Mouse (Mus musculus) liver, adult 2 months (tissue): ENCODE results near the gene Arhgap30. TPM values are rescaled to one million over a fixed set of nuclear protein-coding genes. Genes with fewer than 3 reads are reported as not detected.
A peak's percentile ranks its signal among the peaks of the same experiment; 100 is the strongest.

Source experiments
- DNase-seq: peaks from one replicate; pipeline ENCODE4 v3.0.0-alpha.2; 2011; ENCODE audit warnings: low read depth, low spot score; ENCODE audit errors: extremely low read depth
- H3K27ac ChIP-seq: fragments of 200-500 bp; replicated peaks from 2 replicates; pipeline ENCODE4 v1.5.1; 2012; ENCODE audit warnings: low read depth, mild to moderate bottlenecking, control low read depth, inconsistent platforms, low read length; ENCODE audit not compliant: insufficient read depth
- H3K27me3 ChIP-seq: fragments of 200-500 bp; 2 replicates; pipeline ENCODE4 v1.6.1; 2012; ENCODE audit warnings: mild to moderate bottlenecking, moderate library complexity, low read length, inconsistent platforms; ENCODE audit not compliant: control insufficient read depth, insufficient read depth
- H3K36me3 ChIP-seq: fragments of 200-500 bp; 2 replicates; pipeline ENCODE4 v1.6.1; 2012; ENCODE audit warnings: low read length, inconsistent platforms; ENCODE audit not compliant: control insufficient read depth, insufficient read depth
- H3K4me1 ChIP-seq: fragments of 200-500 bp; 2 replicates; pipeline ENCODE4 v1.6.1; 2011; ENCODE audit warnings: low read length; ENCODE audit not compliant: control insufficient read depth, insufficient read depth
- H3K4me3 ChIP-seq: fragments of 200-500 bp; 2 replicates; pipeline ENCODE4 v1.5.1; 2011; ENCODE audit warnings: low read depth, mild to moderate bottlenecking, control low read depth, low read length, moderate library complexity; ENCODE audit not compliant: insufficient read depth
- H3K79me2 ChIP-seq: fragments of 200-500 bp; 2 replicates; pipeline ENCODE4 v1.6.1; 2012; ENCODE audit warnings: inconsistent platforms, mild to moderate bottlenecking, low read length, moderate library complexity; ENCODE audit not compliant: control insufficient read depth, insufficient read depth
- H3K9ac ChIP-seq: fragments of 200-500 bp; 2 replicates; pipeline ENCODE4 v1.6.1; 2012; ENCODE audit warnings: low read depth, mild to moderate bottlenecking, control low read depth, inconsistent platforms, low read length
- CTCF ChIP-seq: fragments of 200-500 bp; IDR thresholded peaks from 2 replicates; pipeline ENCODE4 v1.5.1; 2011; ENCODE audit warnings: low read depth, low read length, control low read depth
- POLR2A ChIP-seq: fragments of 200-500 bp; IDR thresholded peaks from 2 replicates; pipeline ENCODE4 v1.6.1; 2011; ENCODE audit warnings: low read length, control low read depth; ENCODE audit not compliant: insufficient read depth; ENCODE audit errors: extremely low read depth
- WGBS: fragments of 180-500 bp; shearing (Covaris S2); methylation state at CpG from one replicate; pipeline ENCODE4 v1.1.7; 2018; 5-methylcytosine and 5-hydroxymethylcytosine counted together
- polyA plus RNA-seq: library from polyadenylated mRNA; depleted of rRNA; stranded (reverse); fragments of >200 nt; gene quantifications from 2 replicates; pipeline ENCODE4 v1.2.3, GENCODE M21; 2012
- total RNA-seq: library from RNA; depleted of rRNA; stranded (reverse); fragments of >200 nt; gene quantifications from 2 replicates; pipeline ENCODE4 v1.2.3, GENCODE M21; 2014

Arhgap30 gene
- total and polyA plus RNA-seq, 2 experiments = 2.0 to 2.4 TPM

- no peak for DNase-seq
- Histone ChIP-seq H3K79me2 (peaks cover 8% of the 10 kb centered on the region; the same call in 1 of the 2 replicates), H3K27ac (no peak overlapping the region), H3K36me3 (peaks cover 17% of the 10 kb centered on the region; the same call in 1 of the 2 replicates), H3K9ac (no peak overlapping the region), H3K4me3 (no peak overlapping the region), H3K27me3 (no peaks in the 10 kb centered on the region), H3K4me1 (peaks cover under 1% of the 10 kb centered on the region; the same call in 1 of the 2 replicates)
- TF ChIP-seq CTCF = no peak
- no peak for TF ChIP-seq POLR2A
- 98% methylated on average over 2 of the region's 2 CpGs for WGBS
Measured at GRCm38 (mm10) chr1:171356814-171357213, 31.9 kb upstream of the Arhgap30 start.

- H3K36me3 ChIP-seq = peaks cover 17% of the 10 kb centered on the region; the same call in 1 of the 2 replicates
- no peaks in the 10 kb centered on the region for H3K4me1 ChIP-seq
- TF ChIP-seq POLR2A = no peak
- no peak for TF ChIP-seq CTCF
- H3K27me3 ChIP-seq = no peaks in the 10 kb centered on the region
- H3K27ac ChIP-seq = no peak overlapping the region
- H3K79me2 ChIP-seq = 0 out of 2 replicates have a peak, but pooled peaks cover 2% of the 10 kb centered on the region
- H3K4me3 ChIP-seq = no peak overlapping the region
- 77% methylated on average over 4 of the region's 4 CpGs for WGBS
- no peak overlapping the region for H3K9ac ChIP-seq
- DNase-seq = no peak
Measured at GRCm38 (mm10) chr1:171358421-171358820, 30.3 kb upstream of the Arhgap30 start.

GRCm38 (mm10) chr1:171360253-171360652 lies 28.5 kb upstream of the Arhgap30 start:
- Histone ChIP-seq H3K4me1 (no peaks in the 10 kb centered on the region), H3K36me3 (peaks cover 17% of the 10 kb centered on the region; the same call in 1 of the 2 replicates), H3K27me3 (no peaks in the 10 kb centered on the region), H3K27ac (no peak overlapping the region), H3K9ac (no peak overlapping the region), H3K4me3 (peak overlapping the region; percentile 16; the same call in 1 of the 2 replicates), H3K79me2 (no peaks in the 10 kb centered on the region)
- WGBS = 63% methylated on average over 26 of the region's 26 CpGs
- DNase-seq = no peak
- TF ChIP-seq CTCF = no peak
- TF ChIP-seq POLR2A = no peak

DNA sequence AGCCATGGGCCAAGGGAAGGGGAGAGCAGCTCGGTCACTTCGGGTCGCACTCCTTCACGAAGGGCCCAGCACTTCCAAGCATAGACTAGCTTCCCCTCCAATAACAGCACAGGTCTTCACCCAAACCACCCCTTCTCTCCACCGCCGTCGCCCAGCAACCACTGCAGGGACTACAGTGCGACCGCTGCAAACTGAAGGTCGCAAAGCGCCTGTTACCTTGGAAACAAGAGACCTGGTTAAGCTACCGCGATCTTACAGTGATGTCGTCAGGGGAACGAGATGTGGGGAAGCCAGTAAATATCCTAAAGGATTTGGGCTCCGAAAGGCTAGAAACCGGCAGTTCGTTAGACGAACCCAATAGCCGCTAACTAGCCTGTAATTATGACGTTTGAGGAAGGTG lies 28.1 kb upstream of the Arhgap30 start, which contains the start of gene Klhdc9:
Gene Klhdc9 (minus strand): TSS at position 143 of the 400 bp plus-strand sequence.
- Histone ChIP-seq H3K4me1 (no peaks in the 10 kb centered on the region), H3K36me3 (peaks cover 17% of the 10 kb centered on the region; the same call in 1 of the 2 replicates), H3K27me3 (no peaks in the 10 kb centered on the region), H3K27ac (no peak within 1 kb of the TSS), H3K79me2 (no peaks in the 10 kb centered on the region), H3K4me3 (peak within 1 kb of the TSS; percentile 16; the same call in 1 of the 2 replicates), H3K9ac (no peak within 1 kb of the TSS)
- no peak for TF ChIP-seq POLR2A
- TF ChIP-seq CTCF = no peak
- DNase-seq = no peak
- WGBS = 41% methylated on average over 21 of the region's 21 CpGs

GRCm38 (mm10) chr1:171361106-171362103 lies 27.3 kb upstream of the Arhgap30 start:
- no peak overlapping the region for H3K4me3 ChIP-seq
- H3K79me2 ChIP-seq = no peaks in the 10 kb centered on the region
- no peak overlapping the region for H3K27ac ChIP-seq
- peaks cover 17% of the 10 kb centered on the region; the same call in 1 of the 2 replicates for H3K36me3 ChIP-seq
- TF ChIP-seq POLR2A (no peak), CTCF (peak; percentile 67)
- H3K9ac ChIP-seq = no peak overlapping the region
- no peaks in the 10 kb centered on the region for H3K27me3 ChIP-seq
- WGBS = 55% methylated on average over 16 of the region's 16 CpGs
- peak; percentile 58 for DNase-seq
- no peaks in the 10 kb centered on the region for H3K4me1 ChIP-seq
